Mouse (Mus musculus) testis, adult 2 months (tissue): ENCODE results near the gene Shox2. TPM values are rescaled to one million over a fixed set of nuclear protein-coding genes. Genes with fewer than 3 reads are reported as not detected.

Experiments
- H3K27ac ChIP-seq: fragments of 200-500 bp; 2 replicates; pipeline ENCODE4 v1.5.1; 2012; ENCODE audit warnings: low read depth, low read length; ENCODE audit not compliant: control insufficient read depth, insufficient read depth
- H3K27me3 ChIP-seq: fragments of 200-500 bp; 2 replicates; pipeline ENCODE4 v1.6.1; 2012; ENCODE audit warnings: mild to moderate bottlenecking, low read length, moderate library complexity; ENCODE audit not compliant: control insufficient read depth, insufficient read depth
- H3K36me3 ChIP-seq: fragments of 200-500 bp; 2 replicates; pipeline ENCODE4 v1.6.1; 2012; ENCODE audit warnings: mild to moderate bottlenecking, low read length; ENCODE audit not compliant: control insufficient read depth, insufficient read depth
- H3K4me1 ChIP-seq: fragments of 200-500 bp; 2 replicates; pipeline ENCODE4 v1.6.1; 2012; ENCODE audit warnings: low read length; ENCODE audit not compliant: control insufficient read depth, insufficient read depth
- H3K4me3 ChIP-seq: fragments of 200-500 bp; 2 replicates; pipeline ENCODE4 v1.5.1; 2012; ENCODE audit warnings: low read depth, mild to moderate bottlenecking, low read length, moderate library complexity, mixed read lengths; ENCODE audit not compliant: control insufficient read depth
- CTCF ChIP-seq: fragments of 200-500 bp; IDR thresholded peaks from 2 replicates; pipeline ENCODE4 v1.5.1; 2012; ENCODE audit warnings: low read depth, mild to moderate bottlenecking, inconsistent platforms, low read length, moderate library complexity; ENCODE audit not compliant: control insufficient read depth, insufficient read depth, insufficient replicate concordance
- POLR2A ChIP-seq: fragments of 200-500 bp; IDR thresholded peaks from 2 replicates; pipeline ENCODE4 v1.6.1; 2012; ENCODE audit warnings: low read depth, mild to moderate bottlenecking, inconsistent platforms, low read length, moderate library complexity; ENCODE audit not compliant: control insufficient read depth
- polyA plus RNA-seq: library from polyadenylated mRNA; depleted of rRNA; stranded (reverse); fragments of >200 nt; gene quantifications from 2 replicates; pipeline ENCODE4 v1.2.3, GENCODE M21; 2012; rRNA removed

Shox2 gene
- 0.09 and 0.10 TPM in 2 replicates for polyA plus RNA-seq

DNA sequence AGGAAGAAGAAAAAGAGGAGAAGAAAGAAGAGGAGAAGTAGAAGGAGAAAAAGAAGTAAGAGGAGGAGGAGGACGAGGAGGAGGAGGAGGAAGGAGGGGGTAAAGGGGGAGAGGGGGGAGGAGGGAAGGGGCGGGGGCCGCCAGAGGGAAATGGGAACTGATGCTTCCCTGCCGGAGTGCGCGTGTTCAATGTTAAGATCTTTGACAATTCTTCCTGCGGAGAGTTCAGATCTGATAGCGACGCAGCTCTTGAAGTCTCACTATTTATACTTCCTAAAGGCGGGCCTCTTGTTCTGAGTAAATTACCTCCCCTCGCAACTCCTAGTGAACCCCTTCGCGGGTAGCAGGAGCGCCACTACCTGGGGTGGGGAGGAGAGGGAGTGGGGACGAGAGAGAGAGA is at the start of gene Shox2:
TSS of gene Shox2 (minus strand) at position 66 of the 400 bp plus-strand sequence.
- peaks cover 19% of the 10 kb centered on the region for H3K27me3 ChIP-seq
- peaks cover 10% of the 10 kb centered on the region for H3K4me1 ChIP-seq
- H3K27ac ChIP-seq: no peak within 1 kb of the TSS
- peak within 1 kb of the TSS; percentile 73 for H3K4me3 ChIP-seq
- H3K36me3 ChIP-seq: no peaks in the 10 kb centered on the region
- TF ChIP-seq POLR2A (no peak), CTCF (no peak)

DNA sequence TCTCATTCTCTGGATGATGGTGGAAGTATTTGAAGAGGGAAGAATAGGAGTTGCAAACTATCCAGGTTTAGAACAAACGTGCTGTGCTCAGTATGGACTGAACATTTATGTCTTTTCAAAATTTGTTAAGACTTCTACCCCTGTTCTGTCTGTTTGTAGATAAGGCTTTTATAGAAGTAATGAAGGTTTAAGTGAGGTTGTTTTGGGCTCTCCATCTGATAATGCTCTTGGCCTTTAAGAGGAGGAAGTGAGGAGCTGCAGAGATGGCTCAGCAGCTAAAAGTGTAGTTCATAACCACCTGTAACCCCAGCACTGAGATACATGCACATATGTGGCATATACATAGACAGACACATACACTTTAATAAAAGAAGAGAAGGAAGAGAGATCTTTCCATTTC is 15.2 kb upstream of the Shox2 start:
- Histone ChIP-seq H3K27ac (no peak overlapping the region), H3K4me1 (no peaks in the 10 kb centered on the region), H3K27me3 (no peaks in the 10 kb centered on the region), H3K4me3 (no peak overlapping the region), H3K36me3 (no peaks in the 10 kb centered on the region)
- TF ChIP-seq POLR2A (no peak), CTCF (no peak)

DNA sequence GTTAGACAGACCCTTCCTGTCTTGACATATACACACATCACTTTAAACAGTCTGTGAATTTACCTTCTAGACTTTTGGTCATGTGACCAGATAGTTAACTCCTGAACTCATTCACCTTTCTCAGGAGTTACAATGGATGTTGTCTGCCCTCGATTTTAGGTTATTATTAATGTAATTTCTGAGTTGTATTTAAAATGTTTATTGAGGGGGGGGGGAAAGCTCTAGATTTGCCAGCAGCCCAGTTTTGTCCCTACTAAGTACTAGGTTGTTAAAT is 4.7 kb upstream of the Shox2 start:
- Histone ChIP-seq H3K36me3 (no peaks in the 10 kb centered on the region), H3K4me1 (peaks cover 3% of the 10 kb centered on the region; the same call in 1 of the 2 replicates), H3K27me3 (peaks cover 8% of the 10 kb centered on the region), H3K27ac (peak overlapping the region; percentile 74), H3K4me3 (peak overlapping the region; percentile 91)
- TF ChIP-seq POLR2A (no peak), CTCF (no peak)

DNA sequence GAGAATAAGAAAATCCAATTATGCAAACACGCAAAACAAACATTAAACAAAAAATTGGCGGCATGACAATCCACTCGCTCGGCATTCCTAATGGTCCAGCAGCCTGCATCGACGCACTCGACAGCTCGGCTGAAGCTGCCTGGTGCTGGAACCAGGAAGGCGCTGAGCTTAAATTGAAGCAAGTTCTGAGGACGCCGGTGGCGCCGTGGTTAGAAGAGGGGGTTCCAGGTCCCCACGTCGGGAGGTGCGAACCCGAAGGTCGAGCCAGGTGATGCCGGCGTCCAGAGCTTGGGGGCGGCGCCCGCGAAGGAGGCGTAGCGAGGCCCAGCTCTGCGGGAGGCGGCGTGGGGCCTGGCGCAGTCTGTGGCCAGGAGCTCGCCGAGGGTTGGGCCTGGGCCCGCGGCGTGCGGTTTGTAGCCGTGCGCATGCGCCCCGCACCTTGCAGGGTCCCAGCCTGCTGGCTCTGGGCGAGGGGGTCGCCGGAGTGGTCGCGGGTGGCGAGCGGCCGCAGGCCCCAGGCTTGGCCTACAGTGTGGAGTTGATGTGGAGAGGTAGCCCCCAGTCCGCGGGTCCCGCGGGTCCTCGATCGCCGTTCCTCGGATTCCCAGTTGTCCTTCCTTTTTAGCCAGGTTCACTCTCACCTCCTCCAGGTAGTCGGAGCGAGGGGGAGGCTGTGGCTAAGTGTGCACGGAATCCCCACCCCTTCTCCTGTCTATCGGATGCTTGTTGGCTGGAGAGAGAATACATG is 4.1 kb upstream of the Shox2 start:
- Histone ChIP-seq H3K4me3 (peak overlapping the region; percentile 91), H3K4me1 (peaks cover 7% of the 10 kb centered on the region), H3K36me3 (no peaks in the 10 kb centered on the region), H3K27me3 (peaks cover 14% of the 10 kb centered on the region), H3K27ac (peak overlapping the region; percentile 74)
- TF ChIP-seq CTCF (0 out of 2 replicates have a peak, but pooled peaks have one; percentile 6), POLR2A (peak; percentile 62; the same call in 1 of the 2 replicates)

DNA sequence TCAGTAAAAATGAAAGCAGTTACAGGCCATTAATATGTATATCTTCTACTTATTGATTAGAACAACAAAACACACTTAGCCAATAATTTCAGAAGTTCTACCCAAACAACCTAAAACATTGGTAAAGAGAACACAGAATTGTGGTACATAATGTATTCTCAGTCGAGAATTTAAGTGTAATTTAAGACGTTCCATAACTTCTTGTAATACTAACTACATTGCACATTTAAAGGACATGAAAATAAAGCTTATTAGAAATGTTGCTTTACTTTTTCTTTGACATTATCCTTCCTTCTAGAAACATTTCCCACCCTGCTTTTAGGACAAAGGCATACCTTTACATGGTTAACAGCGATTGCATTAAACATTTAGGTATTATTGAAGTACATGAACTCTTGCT is 1.9 kb upstream of the Shox2 start:
- Histone ChIP-seq H3K4me1 (peaks cover 10% of the 10 kb centered on the region), H3K4me3 (no peak overlapping the region), H3K27ac (no peak overlapping the region), H3K36me3 (no peaks in the 10 kb centered on the region), H3K27me3 (peaks cover 19% of the 10 kb centered on the region)
- TF ChIP-seq POLR2A: no peak
- no peak for TF ChIP-seq CTCF

DNA sequence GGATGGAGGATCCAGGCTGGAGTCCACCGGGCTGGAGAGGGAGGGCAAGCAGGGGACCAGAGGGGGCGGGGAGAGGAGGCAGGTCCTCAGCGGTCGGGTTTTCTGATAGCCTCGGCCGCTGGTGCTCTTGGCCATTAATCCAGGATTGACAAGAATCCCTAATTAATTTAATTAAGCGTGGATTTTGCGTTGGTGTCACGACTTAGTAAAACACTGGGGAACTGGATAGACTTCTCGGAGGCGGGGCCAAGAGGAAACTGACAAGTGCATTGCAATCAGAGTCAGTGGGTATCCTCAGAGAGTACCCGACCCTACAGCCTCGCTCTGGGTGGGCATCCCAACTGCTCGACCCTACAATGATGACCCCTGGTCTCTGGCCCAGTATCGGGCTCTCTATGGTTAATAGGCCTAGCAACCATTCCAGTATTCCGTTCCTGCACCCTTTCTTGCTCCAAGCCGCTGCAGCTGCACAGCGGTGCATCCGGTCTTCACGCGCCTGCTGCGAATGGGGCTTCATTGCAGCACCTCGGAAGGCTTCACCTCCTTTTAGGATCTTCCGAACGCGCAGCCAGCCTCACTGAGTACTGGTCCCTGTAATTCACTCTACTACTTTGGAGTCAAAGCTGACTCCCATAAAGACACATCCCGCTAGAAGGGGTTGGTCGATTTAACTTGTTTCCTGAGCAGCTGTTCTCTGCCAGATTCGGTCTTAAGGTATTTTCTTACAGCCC is 775 bp upstream of the Shox2 start:
- Histone ChIP-seq H3K4me1 (peaks cover 10% of the 10 kb centered on the region), H3K27ac (no peak overlapping the region), H3K4me3 (peak overlapping the region; percentile 28; the same call in 1 of the 2 replicates), H3K27me3 (peaks cover 19% of the 10 kb centered on the region), H3K36me3 (no peaks in the 10 kb centered on the region)
- TF ChIP-seq CTCF: no peak
- TF ChIP-seq POLR2A: no peak

DNA sequence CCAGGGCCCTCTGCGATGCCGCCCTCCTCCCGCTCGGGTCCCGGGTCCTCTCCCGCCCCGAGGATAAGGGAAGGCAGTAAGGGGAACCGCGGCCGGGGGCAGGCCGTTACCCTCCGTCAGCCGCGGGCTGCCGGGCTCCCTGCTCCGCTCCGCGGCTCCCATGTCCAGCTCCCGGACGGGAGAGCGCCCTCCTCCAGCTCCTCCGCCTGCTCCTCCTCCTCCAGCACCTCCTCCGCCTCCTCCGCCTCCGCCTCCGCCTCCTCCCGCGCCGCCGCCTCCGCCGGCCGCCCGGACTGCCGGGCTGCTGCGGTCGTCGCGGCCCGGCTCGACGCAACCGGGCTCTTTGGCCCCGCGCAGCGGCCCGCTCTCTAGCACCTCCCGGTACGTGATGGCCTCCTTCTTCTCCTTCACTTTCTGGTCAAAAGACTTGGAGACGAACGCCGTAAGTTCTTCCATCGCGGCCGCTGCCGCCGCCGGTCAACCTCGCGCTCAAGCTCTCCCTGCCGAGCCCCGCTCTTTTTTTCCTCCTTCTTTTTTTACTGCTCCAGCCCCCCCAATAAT is 390 bp downstream of the Shox2 start, which contains the start of gene Rsrc1:
TSS of gene Rsrc1 (plus strand) at position 290 of the 561 bp plus-strand sequence.
- Histone ChIP-seq H3K36me3 (no peaks in the 10 kb centered on the region), H3K4me1 (peaks cover 10% of the 10 kb centered on the region), H3K27ac (no peak within 1 kb of the TSS), H3K4me3 (peak within 1 kb of the TSS; percentile 73), H3K27me3 (peaks cover 19% of the 10 kb centered on the region)
- TF ChIP-seq CTCF (no peak), POLR2A (no peak)
